Comparison of ENCODE assay signal across 8 mouse cellular contexts in genomic region chr4:134914864-134915209, GRCm38 (mm10). TPM values are rescaled to one million over a fixed set of nuclear protein-coding genes. Genes with fewer than 3 reads are reported as not detected.
DNase-seq lines count a peak whose midpoint lies in the region; ATAC-seq lines count a peak whose summit lies in the region.

Gene Tmem50a, minus strand, starts transcription at chr4:134915024.

- no peaks in the 10 kb centered on the region for H3K27me3 ChIP-seq in hindbrain, embryonic 14.5 days (ENCODE audit: control insufficient read depth, insufficient read depth, low read length)

- ATAC-seq in hindbrain, embryonic 14.5 days (ENCODE audit: low FRiP score) = peak; percentile 84

- DNase-seq in WW6 (ENCODE audit: low read depth, low spot score) = peak; percentile 81
- peak; percentile 80 to 82 for DNase-seq in cerebellum, postnatal 36 days
- DNase-seq in frontal cortex, postnatal 36 days (ENCODE audit: low spot score in 2 of 2) = peak; percentile 90 to 92
- DNase-seq in hindbrain, embryonic 14.5 days (ENCODE audit: low spot score) = peak; percentile 94
- peak; percentile 90 to 92 for DNase-seq in layer of hippocampus, postnatal 36 days
- peak; percentile 97 for DNase-seq in lung, postnatal 36 days
- DNase-seq in retina, embryonic 14.5 days (ENCODE audit: low spot score) = peak; percentile 94
- peak; percentile 96 to 97 for DNase-seq in thymus, postnatal 36 days

- WGBS in hindbrain, embryonic 14.5 days = under 1% methylated on average over 25 of the region's 25 CpGs

- peak within 1 kb of the TSS; percentile 89 for H3K27ac ChIP-seq in hindbrain, embryonic 14.5 days

- H3K4me3 ChIP-seq in hindbrain, embryonic 14.5 days (replicated peaks; ENCODE audit: low read length) = peak within 1 kb of the TSS; percentile 89

- H3K36me3 ChIP-seq in hindbrain, embryonic 14.5 days (replicated peaks; ENCODE audit: control insufficient read depth, insufficient read depth) = peaks cover 23% of the 10 kb centered on the region

- 0 out of 2 replicates have a peak, but pooled peaks cover 5% of the 10 kb centered on the region for H3K4me1 ChIP-seq in hindbrain, embryonic 14.5 days (replicated peaks; ENCODE audit: control insufficient read depth, insufficient read depth, low read length)

- peak within 1 kb of the TSS; percentile 58 for H3K4me2 ChIP-seq in hindbrain, embryonic 14.5 days (replicated peaks)

- H3K9me3 ChIP-seq in hindbrain, embryonic 14.5 days (ENCODE audit: control insufficient read depth, low read length) = no peaks in the 10 kb centered on the region

- peak within 1 kb of the TSS; percentile 93 for H3K9ac ChIP-seq in hindbrain, embryonic 14.5 days

RNA-seq across cellular contexts. Expression of gene Tmem50a, which starts in this region (rescaled TPM):
- 197 and 203 TPM in 2 replicates for polyA plus RNA-seq in hindbrain, embryonic 14.5 days (2014; fragmentation: Nextera tagmentation; extraction: Ambion mirVana)
- total RNA-seq in layer of hippocampus, postnatal 36 days (2021) = 100 to 1,000 TPM; 103 to 115 TPM

Comparison
In these comparisons a context has a peak if more than half of its experiments do, and no peak if none do; other contexts are left out.
1. Peak in every context shown above with its lines: DNase-seq, ATAC-seq, H3K4me3 ChIP-seq and H3K27ac ChIP-seq.